Mouse (Mus musculus): ENCODE results near the gene Prnd. TPM values are rescaled to one million over a fixed set of nuclear protein-coding genes. Genes with fewer than 3 reads are reported as not detected.

Prnd gene
- polyA plus RNA-seq, 1 experiment from 2014 or later, result 3.6 TPM

DNA sequence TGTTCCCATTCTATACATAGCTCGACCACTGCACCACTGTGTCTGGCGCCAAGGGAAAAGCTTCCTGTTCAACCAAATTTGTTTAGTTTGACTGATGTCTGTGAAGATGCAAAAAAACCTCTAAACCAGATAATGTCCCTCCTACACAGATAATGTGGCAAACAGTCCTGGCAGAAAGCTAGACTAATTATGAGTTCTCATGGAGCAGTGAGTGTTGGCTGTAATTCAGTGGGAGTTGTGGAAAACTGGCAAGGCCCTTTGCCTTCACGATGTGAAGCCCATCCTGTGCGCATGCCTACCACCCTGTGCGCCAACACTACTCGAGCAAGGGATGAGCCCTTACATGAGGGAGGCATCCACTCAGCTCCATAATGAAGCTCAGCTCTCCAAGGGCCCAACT lies 4.9 kb upstream of the Prnd start:
- Histone ChIP-seq H3K36me3 (no peaks in the 10 kb centered on the region), H3K27me3 (ENCODE audit: low read depth, poor library complexity, severe bottlenecking) (peaks cover 8% of the 10 kb centered on the region), H3K4me1 (peaks cover 10% of the 10 kb centered on the region; the same call in 1 of the 2 replicates), H3K4me3 (no peak overlapping the region), H3K27ac (replicated peaks) (no peak overlapping the region), H3K9me3 (replicated peaks) (no peaks in the 10 kb centered on the region)
- DNase-seq (ENCODE audit: low spot score), result no peak
- WGBS, result 90% methylated on average over 6 of the region's 6 CpGs

- Histone ChIP-seq H3K27me3 (ENCODE audit: low read depth, poor library complexity, severe bottlenecking) (peaks cover 12% of the 10 kb centered on the region), H3K27ac (replicated peaks) (no peak overlapping the region), H3K4me3 (no peak overlapping the region), H3K4me1 (peaks cover 11% of the 10 kb centered on the region; the same call in 1 of the 2 replicates), H3K36me3 (no peaks in the 10 kb centered on the region), H3K9me3 (replicated peaks) (no peaks in the 10 kb centered on the region)
- DNase-seq (ENCODE audit: low spot score), result no peak
- WGBS, result 90% methylated on average over 16 of the region's 16 CpGs
These were observed 4.3 kb upstream of the Prnd start for GRCm38 (mm10) chr2:131946351-131946750.

DNA sequence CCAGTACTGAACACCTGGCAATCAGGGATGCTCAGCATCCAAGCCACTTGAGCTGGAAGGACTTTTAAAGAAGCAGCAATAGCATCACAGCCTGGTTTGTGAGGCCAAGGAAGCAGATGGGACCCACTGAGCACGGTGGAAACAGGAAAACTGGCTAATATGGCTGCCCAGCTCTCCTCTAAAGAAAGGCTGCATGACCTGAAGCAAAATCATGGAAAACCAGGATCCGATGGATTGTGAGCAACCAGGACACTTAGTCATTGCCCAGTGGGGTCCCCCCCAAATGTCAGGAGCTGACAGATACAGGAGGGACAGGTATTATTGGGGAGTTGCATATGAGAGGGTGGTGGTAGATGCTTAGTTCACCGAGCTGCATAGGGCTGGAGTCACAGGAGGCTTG lies 2.5 kb upstream of the Prnd start:
- H3K27me3 ChIP-seq (ENCODE audit: low read depth, poor library complexity, severe bottlenecking), result peaks cover 30% of the 10 kb centered on the region
- H3K4me1 ChIP-seq, result peaks cover 16% of the 10 kb centered on the region
- H3K4me3 ChIP-seq, result no peak overlapping the region
- no peaks in the 10 kb centered on the region for H3K9me3 ChIP-seq (replicated peaks)
- H3K27ac ChIP-seq (replicated peaks), result no peak overlapping the region
- H3K36me3 ChIP-seq, result no peaks in the 10 kb centered on the region
- no peak for DNase-seq (ENCODE audit: low spot score)
- WGBS, result 80% methylated on average over 3 of the region's 3 CpGs

GRCm38 (mm10) chr2:131948916-131949639 lies 1.6 kb upstream of the Prnd start:
- Histone ChIP-seq H3K4me1 (peaks cover 22% of the 10 kb centered on the region), H3K27me3 (ENCODE audit: low read depth, poor library complexity, severe bottlenecking) (peaks cover 39% of the 10 kb centered on the region), H3K27ac (replicated peaks) (no peak overlapping the region), H3K4me3 (no peak overlapping the region), H3K9me3 (replicated peaks) (no peaks in the 10 kb centered on the region), H3K36me3 (no peaks in the 10 kb centered on the region)
- DNase-seq (ENCODE audit: low spot score), result no peak
- 83% methylated on average over 11 of the region's 11 CpGs for WGBS

- Histone ChIP-seq H3K4me3 (no peak overlapping the region), H3K36me3 (no peaks in the 10 kb centered on the region), H3K9me3 (replicated peaks) (no peaks in the 10 kb centered on the region), H3K27ac (replicated peaks) (no peak overlapping the region; the same call in 1 of the 2 replicates), H3K27me3 (ENCODE audit: low read depth, poor library complexity, severe bottlenecking) (peaks cover 48% of the 10 kb centered on the region), H3K4me1 (peaks cover 25% of the 10 kb centered on the region)
- WGBS, result 50% methylated on average over 9 of the region's 9 CpGs
- peak; percentile 29 for DNase-seq (ENCODE audit: low spot score)
These were observed 679 bp upstream of the Prnd start for GRCm38 (mm10) chr2:131949767-131950597.

DNA sequence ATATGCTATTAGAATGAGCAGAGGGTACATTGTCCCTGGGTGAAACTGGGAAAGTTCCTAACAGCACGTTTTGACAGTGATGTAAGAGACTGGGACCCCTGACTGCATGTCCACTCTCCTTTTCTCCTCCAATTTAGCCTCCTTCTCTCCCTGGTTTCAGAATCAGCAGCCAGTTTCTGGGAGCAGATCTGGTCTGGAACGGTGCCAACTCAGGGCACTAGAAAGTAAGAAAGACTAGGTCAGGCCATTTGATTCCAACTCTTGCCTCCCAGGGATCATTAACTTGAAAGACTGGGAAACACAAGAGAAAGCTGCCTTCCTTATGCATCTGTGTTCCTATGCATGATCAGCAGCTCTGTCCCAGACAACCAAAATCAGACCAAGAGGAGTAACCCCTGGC lies 1.8 kb downstream of the Prnd start:
- H3K27me3 ChIP-seq (ENCODE audit: low read depth, poor library complexity, severe bottlenecking), result peaks cover 64% of the 10 kb centered on the region
- WGBS, result 62% methylated on average over 2 of the region's 2 CpGs

GRCm38 (mm10) chr2:131952961-131953538 lies 2.4 kb downstream of the Prnd start:
- WGBS, result 18% methylated on average over 29 of the region's 29 CpGs
- Histone ChIP-seq H3K4me1 (peaks cover 30% of the 10 kb centered on the region), H3K36me3 (no peaks in the 10 kb centered on the region), H3K9me3 (replicated peaks) (no peaks in the 10 kb centered on the region), H3K27me3 (ENCODE audit: low read depth, poor library complexity, severe bottlenecking) (peaks cover 64% of the 10 kb centered on the region), H3K27ac (replicated peaks) (no peak overlapping the region), H3K4me3 (peak overlapping the region; percentile 31)
- peak; percentile 39 for DNase-seq (ENCODE audit: low spot score)

More for the DNA sequence above, 1.8 kb downstream of the Prnd start:
- H3K27ac ChIP-seq (replicated peaks), result no peak overlapping the region
- peaks cover 31% of the 10 kb centered on the region for H3K4me1 ChIP-seq
- no peaks in the 10 kb centered on the region for H3K9me3 ChIP-seq (replicated peaks)
- no peaks in the 10 kb centered on the region for H3K36me3 ChIP-seq
- DNase-seq (ENCODE audit: low spot score), result no peak
- no peak overlapping the region for H3K4me3 ChIP-seq

GRCm38 (mm10) chr2:131953711-131954110 lies 3.0 kb downstream of the Prnd start:
- Histone ChIP-seq H3K36me3 (no peaks in the 10 kb centered on the region), H3K27ac (replicated peaks) (no peak overlapping the region), H3K4me3 (no peak overlapping the region), H3K27me3 (ENCODE audit: low read depth, poor library complexity, severe bottlenecking) (peaks cover 64% of the 10 kb centered on the region), H3K9me3 (replicated peaks) (no peaks in the 10 kb centered on the region), H3K4me1 (peaks cover 27% of the 10 kb centered on the region)
- DNase-seq (ENCODE audit: low spot score), result no peak
- WGBS, result 91% methylated on average over 4 of the region's 4 CpGs

DNA sequence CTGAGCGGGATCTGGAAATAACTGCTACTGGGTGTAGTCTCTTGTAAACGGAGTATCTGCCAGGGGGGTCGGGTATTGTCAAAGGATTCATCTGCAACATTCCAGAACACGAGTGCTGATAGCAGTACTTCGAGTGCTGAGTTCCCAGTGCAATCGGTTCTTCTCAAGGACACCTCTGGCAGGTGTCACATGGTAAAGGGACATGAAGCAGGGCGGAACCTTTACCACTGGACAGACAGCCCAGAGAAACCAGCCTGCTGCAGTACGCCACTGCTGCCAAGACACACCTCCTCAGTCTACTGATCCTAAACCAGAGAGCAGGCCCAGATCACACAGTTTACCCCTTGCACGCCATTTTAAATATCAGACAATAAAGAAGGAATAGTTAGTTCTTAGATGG lies 4.2 kb downstream of the Prnd start:
- DNase-seq (ENCODE audit: low spot score), result no peak
- Histone ChIP-seq H3K9me3 (replicated peaks) (no peaks in the 10 kb centered on the region), H3K4me3 (peak overlapping the region; percentile 46), H3K27me3 (ENCODE audit: low read depth, poor library complexity, severe bottlenecking) (peaks cover 64% of the 10 kb centered on the region), H3K27ac (replicated peaks) (no peak overlapping the region), H3K36me3 (no peaks in the 10 kb centered on the region), H3K4me1 (peaks cover 27% of the 10 kb centered on the region)
- WGBS, result 63% methylated on average over 9 of the region's 9 CpGs

- no peaks in the 10 kb centered on the region for H3K36me3 ChIP-seq
- DNase-seq (ENCODE audit: low spot score), result peak; percentile 31
- no peaks in the 10 kb centered on the region for H3K9me3 ChIP-seq (replicated peaks)
- H3K4me3 ChIP-seq, result peak overlapping the region; percentile 46
- H3K27ac ChIP-seq (replicated peaks), result no peak overlapping the region
- H3K4me1 ChIP-seq, result peaks cover 26% of the 10 kb centered on the region
- 4% methylated on average over 17 of the region's 17 CpGs for WGBS
- H3K27me3 ChIP-seq (ENCODE audit: low read depth, poor library complexity, severe bottlenecking), result peaks cover 61% of the 10 kb centered on the region
These were observed 4.6 kb downstream of the Prnd start for GRCm38 (mm10) chr2:131955264-131955663.

- WGBS, result 83% methylated on average over 7 of the region's 7 CpGs
- Histone ChIP-seq H3K9me3 (replicated peaks) (no peaks in the 10 kb centered on the region), H3K4me3 (no peak overlapping the region), H3K27me3 (ENCODE audit: low read depth, poor library complexity, severe bottlenecking) (peaks cover 49% of the 10 kb centered on the region), H3K4me1 (peaks cover 20% of the 10 kb centered on the region), H3K36me3 (no peaks in the 10 kb centered on the region), H3K27ac (replicated peaks) (no peak overlapping the region)
- no peak for DNase-seq (ENCODE audit: low spot score)
These were observed 5.9 kb downstream of the Prnd start for GRCm38 (mm10) chr2:131956336-131957256.

GRCm38 (mm10) chr2:131957731-131958222 lies 7.1 kb downstream of the Prnd start:
- no peak for DNase-seq (ENCODE audit: low spot score)
- no peaks in the 10 kb centered on the region for H3K36me3 ChIP-seq
- H3K4me3 ChIP-seq, result no peak overlapping the region
- H3K27me3 ChIP-seq (ENCODE audit: low read depth, poor library complexity, severe bottlenecking), result peaks cover 37% of the 10 kb centered on the region
- H3K9me3 ChIP-seq (replicated peaks), result no peaks in the 10 kb centered on the region
- 53% methylated on average over 9 of the region's 9 CpGs for WGBS
- no peak overlapping the region for H3K27ac ChIP-seq (replicated peaks)
- peaks cover 19% of the 10 kb centered on the region for H3K4me1 ChIP-seq

Measured in midbrain, embryonic 10.5 days (tissue).